8 mouse cellular contexts compared by ENCODE assay signal in genomic region chr13:37778594-37779231, GRCm38 (mm10). TPM values are rescaled to one million over a fixed set of nuclear protein-coding genes. Genes with fewer than 3 reads are reported as not detected.
DNase-seq lines count a peak whose midpoint lies in the region; ATAC-seq and TF ChIP-seq lines count a peak whose summit lies in the region.

No protein-coding gene starts in this region.

- WGBS in limb, embryonic 12.5 days, result under 1% methylated on average over 33 of the region's 33 CpGs
- under 1% methylated on average over 33 of the region's 33 CpGs for WGBS in midbrain, embryonic 12.5 days
- 2% methylated on average over 33 of the region's 33 CpGs for WGBS in spleen, adult 2 months

- TF ChIP-seq CTCF in spleen, adult 2 months (IDR thresholded peaks at IDR 0.05; ENCODE audit: extremely low read depth, insufficient read depth, insufficient read length, insufficient replicate concordance), result no peak

- H3K27ac ChIP-seq in limb, embryonic 12.5 days, result 0 out of 2 replicates have a peak overlapping the region, but pooled peaks have one; percentile 53
- H3K27ac ChIP-seq in midbrain, embryonic 12.5 days (replicated peaks), result no peak overlapping the region
- H3K27ac ChIP-seq in spleen, adult 2 months (ENCODE audit: insufficient read depth, low read length), result peak overlapping the region; percentile 43

- H3K27me3 ChIP-seq in limb, embryonic 12.5 days, result peaks cover 35% of the 10 kb centered on the region
- H3K27me3 ChIP-seq in midbrain, embryonic 12.5 days, result peaks cover 47% of the 10 kb centered on the region
- no peaks in the 10 kb centered on the region; the same call in 1 of the 2 replicates for H3K27me3 ChIP-seq in spleen, adult 2 months (ENCODE audit: control insufficient read depth, insufficient read depth, low read length)

- peak overlapping the region; percentile 63 for H3K4me3 ChIP-seq in limb, embryonic 12.5 days (replicated peaks)
- H3K4me3 ChIP-seq in midbrain, embryonic 12.5 days, result peak overlapping the region; percentile 56
- peak overlapping the region; percentile 63 for H3K4me3 ChIP-seq in spleen, adult 2 months (ENCODE audit: extremely low read depth, insufficient read depth, insufficient read length)

- TF ChIP-seq POLR2A in spleen, adult 2 months (IDR thresholded peaks at IDR 0.05; ENCODE audit: low read depth, low read length), result no peak

- peak overlapping the region; percentile 100 for H3K4me2 ChIP-seq in limb, embryonic 12.5 days
- H3K4me2 ChIP-seq in midbrain, embryonic 12.5 days (replicated peaks), result peak overlapping the region; percentile 98

- peak; percentile 45 to 65 for DNase-seq in heart, adult 18-20 months
- DNase-seq in heart, postnatal 25 days (ENCODE audit: low spot score), result no peak
- DNase-seq in embryo, embryonic 10 days (ENCODE audit: low spot score), result peak; percentile 20
- DNase-seq in gastrocnemius, postnatal 25 days, result peak; percentile 24
- peak; percentile 25 for DNase-seq in kidney, adult 11 months
- DNase-seq in spleen, adult 2 months (ENCODE audit: low read depth in 1 of 2, low spot score in 2 of 2), result peak in 1 of 2 experiments; percentile 27

- peaks cover 23% of the 10 kb centered on the region for H3K4me1 ChIP-seq in limb, embryonic 12.5 days (replicated peaks)
- H3K4me1 ChIP-seq in midbrain, embryonic 12.5 days, result peaks cover 18% of the 10 kb centered on the region
- peaks cover 6% of the 10 kb centered on the region; the same call in 1 of the 2 replicates for H3K4me1 ChIP-seq in spleen, adult 2 months (ENCODE audit: control insufficient read depth, insufficient read depth, insufficient read length)

- intact Hi-C loops in heart, postnatal 25 days (cut with DNase I), result loop anchor here (5.0 kb wide), 1 partner anchor 44 kb away; no protein-coding TSS in a partner anchor

- no peaks in the 10 kb centered on the region for H3K36me3 ChIP-seq in limb, embryonic 12.5 days
- no peaks in the 10 kb centered on the region for H3K36me3 ChIP-seq in midbrain, embryonic 12.5 days
- H3K36me3 ChIP-seq in spleen, adult 2 months (ENCODE audit: control insufficient read depth, insufficient read depth, low read length), result no peaks in the 10 kb centered on the region

- H3K9ac ChIP-seq in limb, embryonic 12.5 days (replicated peaks), result peak overlapping the region; percentile 70
- peak overlapping the region; percentile 58 for H3K9ac ChIP-seq in midbrain, embryonic 12.5 days (replicated peaks)

- peak; percentile 57 for ATAC-seq in limb, embryonic 12.5 days (ENCODE audit: insufficient number of reproducible peaks, insufficient read depth, low FRiP score, low TSS enrichment, low read depth)
- ATAC-seq in midbrain, embryonic 12.5 days (ENCODE audit: low FRiP score, low read depth), result peak; percentile 67

- no peaks in the 10 kb centered on the region for H3K9me3 ChIP-seq in limb, embryonic 12.5 days
- H3K9me3 ChIP-seq in midbrain, embryonic 12.5 days, result no peaks in the 10 kb centered on the region

RNA-seq across cellular contexts. Expression of gene Rreb1, which starts 0.5 kb away (rescaled TPM):
- total RNA-seq in heart, adult 18-20 months (2021), result 10 to 100 TPM; 34.0 to 34.4 TPM
- total RNA-seq in heart, postnatal 25 days (2021), result 10 to 100 TPM; 38.0 to 55.6 TPM
- total RNA-seq in gastrocnemius, postnatal 25 days (2021), result 10 to 100 TPM; 23.5 to 24.0 TPM
- 7.7 and 10.3 TPM in 2 replicates for polyA plus RNA-seq in limb, embryonic 12.5 days (2016; fragmentation: Nextera tagmentation; extraction: Ambion mirVana)
- 4.6 and 5.7 TPM in 2 replicates for polyA plus RNA-seq in midbrain, embryonic 12.5 days (2016; fragmentation: Nextera tagmentation; extraction: Ambion mirVana)
- 15.5 and 20.2 TPM in 2 replicates for polyA plus RNA-seq in spleen, adult 2 months (2012; rRNA removed)
